Mouse (Mus musculus): Measurements from ENCODE around the gene Nlgn3.

- TF ChIP-seq CTCF (IDR thresholded peaks at IDR 0.05; ENCODE audit: borderline replicate concordance, control insufficient read depth, extremely low read depth, insufficient read depth, low read length, poor library complexity) (no peak), POLR2A (IDR thresholded peaks at IDR 0.05; ENCODE audit: control insufficient read depth, extremely low read depth, insufficient read depth, low read length, poor library complexity) (no peak)
These were observed 1.6 kb downstream of the Nlgn3 start for GRCm38 (mm10) chrX:101300427-101301030.

Measured in thymus, adult 2 months (tissue).